Mouse (Mus musculus) adrenal gland, adult 2 months (tissue): ENCODE results near the gene Slc6a13. TPM values are rescaled to one million over a fixed set of nuclear protein-coding genes. Genes with fewer than 3 reads are reported as not detected.

Experiments used
- DNase-seq: peaks from one replicate; pipeline ENCODE4 v3.0.0; 2021
- polyA plus RNA-seq: library from polyadenylated mRNA; depleted of rRNA; stranded (reverse); fragments of >200 nt; gene quantifications from 2 replicates; pipeline ENCODE4 v1.2.3, GENCODE M21; 2012
- total RNA-seq, 2 experiments: library from RNA; stranded (reverse); gene quantifications; 2 replicates each; pipeline ENCODE4 v1.2.3; 2021

Slc6a13 gene
- total and polyA plus RNA-seq, 3 experiments: 1.1 to 2.5 (median 1.6) TPM

GRCm38 (mm10) chr6:121326486-121327069 is 26.6 kb downstream of the Slc6a13 start:
- DNase-seq: no peak

GRCm38 (mm10) chr6:121328417-121328884 is 28.4 kb downstream of the Slc6a13 start:
- no peak for DNase-seq

DNA sequence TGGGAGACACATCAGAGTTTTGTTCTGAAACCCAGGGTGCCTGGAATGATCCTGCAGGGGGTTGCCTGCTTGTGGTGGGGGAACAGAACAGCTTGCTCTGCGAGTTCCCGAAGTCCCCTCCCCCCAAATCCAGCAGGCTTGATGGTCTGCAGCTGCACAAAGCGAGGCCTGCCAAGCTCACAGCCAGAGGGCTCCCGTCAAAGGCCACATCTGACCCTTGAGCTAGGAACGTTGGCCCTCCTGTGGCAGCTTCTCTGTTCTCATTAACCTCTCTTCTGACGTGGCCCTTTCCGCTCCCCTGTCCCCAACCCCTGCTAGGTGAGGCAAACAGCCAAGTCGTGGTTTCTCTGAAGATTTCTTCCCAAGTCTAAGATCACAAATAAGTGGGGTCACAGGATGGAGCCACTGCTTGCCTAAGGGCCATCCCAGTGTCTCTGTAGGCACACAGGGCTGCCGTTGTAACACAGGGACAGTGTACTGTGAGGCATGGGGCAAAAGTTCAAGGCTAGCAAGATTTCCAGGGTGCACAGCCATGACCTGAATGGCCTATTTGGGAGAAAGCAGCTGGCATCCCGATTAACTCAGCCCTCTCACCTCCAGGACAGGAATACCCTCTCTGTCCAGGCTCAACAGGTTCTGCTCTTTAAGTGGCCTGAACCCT is 30.0 kb downstream of the Slc6a13 start:
- DNase-seq: no peak

- DNase-seq: no peak
Measured at GRCm38 (mm10) chr6:121335841-121336240, 35.8 kb downstream of the Slc6a13 start.

DNA sequence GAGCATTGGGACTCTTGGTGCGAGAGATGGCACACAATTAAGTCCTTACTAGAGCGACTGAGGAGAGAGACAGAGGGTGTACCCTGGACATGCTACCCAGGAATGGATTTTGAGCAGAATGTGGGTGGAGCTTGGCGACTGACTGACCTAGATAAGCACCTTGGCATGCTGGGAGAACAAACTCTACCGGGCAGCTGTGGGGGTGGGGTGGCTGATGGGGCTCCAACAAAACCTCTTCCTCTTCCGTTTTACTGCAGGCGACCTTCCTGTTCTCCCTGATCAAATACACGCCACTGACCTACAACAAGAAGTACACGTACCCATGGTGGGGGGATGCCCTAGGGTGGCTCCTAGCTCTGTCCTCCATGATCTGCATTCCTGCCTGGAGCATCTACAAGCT is 36.5 kb downstream of the Slc6a13 start:
- DNase-seq: no peak

DNA sequence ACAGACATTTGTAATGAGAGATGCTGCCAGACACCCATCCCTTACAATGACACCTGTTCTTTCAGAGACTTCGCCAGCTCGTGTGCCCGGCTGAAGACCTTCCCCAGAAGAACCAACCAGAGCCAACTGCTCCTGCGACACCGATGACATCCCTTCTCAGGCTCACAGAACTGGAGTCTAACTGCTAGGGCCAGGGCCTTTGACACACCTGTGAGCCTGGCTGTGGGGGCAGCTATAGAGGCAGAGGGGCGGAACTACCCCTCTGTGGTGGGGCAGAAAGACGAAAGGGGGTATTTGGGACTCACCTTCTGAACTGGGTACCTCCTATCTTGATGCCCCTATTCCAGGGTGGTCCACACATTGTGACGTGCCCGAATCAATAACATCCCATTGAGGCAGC is 37.2 kb downstream of the Slc6a13 start:
- no peak for DNase-seq

DNA sequence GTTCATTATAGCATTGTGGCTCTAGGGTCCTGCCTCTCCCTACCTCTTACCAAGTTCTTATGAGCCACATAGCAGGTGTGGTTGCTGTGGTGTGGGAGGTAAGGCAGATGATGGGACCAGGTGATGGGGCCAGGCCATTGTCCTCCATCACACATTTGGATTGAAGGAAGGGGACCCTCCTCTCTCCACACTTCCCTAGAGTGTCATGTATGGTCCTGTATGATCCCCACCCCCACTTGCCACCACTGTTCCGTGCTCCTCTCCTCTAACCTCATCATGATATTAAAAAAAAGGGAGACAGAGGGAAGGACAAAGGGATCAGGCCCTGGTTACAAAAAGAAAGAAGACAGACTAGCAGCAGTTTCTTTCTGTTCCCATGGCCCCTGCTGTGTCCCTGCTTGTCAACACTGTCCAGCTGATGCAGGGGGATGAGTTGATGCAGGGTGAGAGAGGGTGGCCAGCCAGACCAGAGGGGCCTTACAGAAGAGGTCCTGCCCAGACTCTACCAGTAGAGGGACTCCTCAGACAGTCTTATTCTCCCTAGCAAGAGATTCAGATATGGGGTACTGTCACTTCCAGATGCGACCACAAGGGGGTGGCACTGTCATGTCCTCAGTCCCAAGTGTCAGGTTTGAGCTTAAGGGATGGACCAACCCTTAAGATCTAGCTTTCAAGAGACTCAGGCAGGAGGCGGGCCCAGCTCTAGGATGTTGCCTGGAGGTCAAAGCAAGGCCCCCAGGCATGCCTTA is 37.9 kb downstream of the Slc6a13 start:
- DNase-seq: peak; percentile 83

DNA sequence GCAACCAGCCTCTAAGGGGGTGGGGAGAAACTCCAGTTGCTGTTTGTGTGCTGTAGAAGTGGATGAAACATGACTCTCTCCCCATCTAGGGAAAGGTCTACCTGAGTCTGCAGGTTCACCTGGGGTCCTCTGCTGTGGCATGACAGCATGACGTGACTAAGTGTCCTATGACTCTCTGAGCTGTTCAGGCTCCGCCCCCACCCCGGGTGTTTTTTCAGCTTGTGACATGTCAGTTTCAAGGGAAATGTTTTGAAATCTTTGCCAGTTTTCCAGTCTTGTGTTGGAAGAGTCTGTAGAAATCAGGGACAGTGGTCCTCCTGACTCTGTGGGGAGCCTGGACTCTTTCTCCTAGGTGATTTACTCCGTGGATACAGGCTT is 38.5 kb downstream of the Slc6a13 start:
- peak; percentile 26 for DNase-seq

DNA sequence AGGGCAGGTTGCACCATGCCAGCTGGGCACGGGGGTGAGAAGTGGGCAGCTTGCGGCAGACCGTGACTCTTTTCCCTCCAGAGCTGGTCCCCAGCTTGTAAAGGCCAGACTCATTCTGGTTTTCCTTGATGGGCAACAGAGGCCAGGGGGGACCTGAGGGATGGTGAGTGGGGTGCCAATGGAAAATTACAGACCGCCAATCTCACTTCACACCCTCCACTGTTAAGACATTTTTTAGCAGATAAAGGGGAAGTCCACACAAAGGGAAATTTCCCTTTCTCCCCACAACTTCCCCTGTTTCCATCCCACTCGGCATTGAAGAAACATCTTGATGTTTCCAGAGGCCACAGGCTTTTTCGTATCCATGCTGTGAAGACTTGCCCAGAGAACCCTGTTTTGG is 41.6 kb downstream of the Slc6a13 start:
- DNase-seq: no peak

DNA sequence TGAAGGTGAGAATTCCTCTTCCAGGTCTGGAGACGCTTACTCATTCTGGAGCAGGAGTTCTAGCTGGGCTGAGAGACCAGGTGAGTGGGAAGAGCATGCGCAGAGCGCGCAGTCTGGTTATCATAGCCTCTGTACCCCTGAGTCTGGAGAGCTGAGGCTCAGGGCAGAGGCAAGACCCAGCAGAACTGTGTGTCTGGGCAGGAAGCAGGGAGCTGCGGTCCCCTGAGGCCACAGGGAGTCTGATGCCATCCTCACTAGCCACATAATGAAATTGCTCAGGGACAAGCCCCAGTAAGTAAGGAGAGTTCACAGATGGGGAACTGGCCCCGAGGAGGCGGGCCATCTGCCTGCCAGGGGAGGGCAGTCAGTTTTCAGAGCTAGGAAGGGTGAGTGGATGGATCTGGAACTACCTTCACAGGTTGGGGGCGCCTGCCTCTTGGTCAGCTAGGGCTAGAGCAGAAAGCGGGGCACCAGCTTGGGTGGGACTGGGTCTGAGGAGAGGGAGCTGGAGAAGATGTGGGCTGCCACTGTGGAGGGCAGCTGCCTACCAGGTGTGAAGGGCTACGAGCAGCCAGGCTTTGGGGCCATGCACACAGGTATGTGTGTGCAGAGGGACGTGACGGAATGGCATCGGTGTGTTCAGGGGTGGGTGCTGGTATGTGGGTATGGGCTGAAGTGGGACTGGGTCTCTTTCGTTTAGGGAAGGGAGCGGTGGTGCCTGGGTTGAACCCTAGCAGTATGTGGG is 43.2 kb downstream of the Slc6a13 start, which contains the start of gene Slc6a12:
Gene Slc6a12, plus strand, starts transcription at position 51 of the 745 bp plus-strand sequence.
- DNase-seq: no peak

DNA sequence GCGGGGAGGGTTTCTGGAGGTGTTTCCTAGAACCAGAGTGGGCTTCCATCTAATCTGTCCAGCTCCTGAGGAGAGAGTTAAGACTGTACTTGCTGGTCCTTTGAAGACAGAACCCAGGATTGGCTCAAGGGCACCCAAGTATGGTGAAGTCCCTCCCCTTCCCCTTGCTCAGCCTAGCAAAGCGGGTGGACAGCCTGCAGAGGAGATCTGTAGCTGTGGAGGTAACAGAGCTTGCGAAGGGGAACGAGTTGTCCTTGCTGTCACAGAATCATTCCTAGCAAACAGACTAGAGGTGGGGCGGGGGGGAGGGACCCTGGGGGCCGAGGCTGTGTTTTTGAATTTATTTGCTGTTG is 43.7 kb downstream of the Slc6a13 start:
- no peak for DNase-seq

GRCm38 (mm10) chr6:121344329-121344728 is 44.3 kb downstream of the Slc6a13 start:
- no peak for DNase-seq

- DNase-seq: no peak
Measured at GRCm38 (mm10) chr6:121346428-121346827, 46.4 kb downstream of the Slc6a13 start.

- DNase-seq: peak; percentile 62
Measured at GRCm38 (mm10) chr6:121352276-121352675, 52.2 kb downstream of the Slc6a13 start.

DNA sequence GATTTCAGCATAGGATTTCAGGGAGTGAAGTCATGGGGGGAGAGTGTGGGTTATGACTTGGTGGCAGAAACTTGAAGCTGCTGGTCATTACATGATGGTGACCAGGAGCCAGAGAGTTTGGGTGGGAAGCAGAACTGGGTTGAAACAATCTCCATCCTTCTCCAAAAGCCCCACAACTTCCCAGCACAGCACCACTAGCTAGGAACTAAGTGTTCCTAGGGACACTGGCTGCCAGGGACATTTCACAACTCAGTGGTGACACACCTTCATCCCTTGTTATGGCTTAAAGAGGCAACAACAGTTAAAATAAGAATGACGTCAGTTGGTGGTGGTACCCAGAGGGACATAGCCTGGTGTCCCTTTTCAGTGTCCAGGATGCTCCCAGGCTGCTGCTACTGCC is 56.0 kb downstream of the Slc6a13 start:
- DNase-seq: no peak

DNA sequence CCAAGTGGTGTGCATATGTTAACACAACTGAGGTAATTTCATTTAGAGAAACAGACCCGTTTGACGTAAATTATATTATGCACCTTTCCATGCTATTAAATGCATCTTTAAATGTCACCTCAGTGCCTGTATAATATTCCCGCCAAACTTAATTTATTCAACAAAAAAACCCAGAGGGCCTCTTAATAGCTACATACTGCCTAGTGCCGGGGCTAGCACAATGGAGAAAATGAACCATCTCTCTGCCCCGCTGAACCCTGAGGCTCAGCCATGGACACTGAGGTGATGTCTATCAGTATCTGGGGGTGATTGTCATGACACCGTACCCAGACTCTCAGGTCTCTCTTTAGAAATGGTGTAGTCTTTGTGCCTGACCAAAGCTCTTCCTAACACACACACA is 57.2 kb downstream of the Slc6a13 start:
- no peak for DNase-seq

DNA sequence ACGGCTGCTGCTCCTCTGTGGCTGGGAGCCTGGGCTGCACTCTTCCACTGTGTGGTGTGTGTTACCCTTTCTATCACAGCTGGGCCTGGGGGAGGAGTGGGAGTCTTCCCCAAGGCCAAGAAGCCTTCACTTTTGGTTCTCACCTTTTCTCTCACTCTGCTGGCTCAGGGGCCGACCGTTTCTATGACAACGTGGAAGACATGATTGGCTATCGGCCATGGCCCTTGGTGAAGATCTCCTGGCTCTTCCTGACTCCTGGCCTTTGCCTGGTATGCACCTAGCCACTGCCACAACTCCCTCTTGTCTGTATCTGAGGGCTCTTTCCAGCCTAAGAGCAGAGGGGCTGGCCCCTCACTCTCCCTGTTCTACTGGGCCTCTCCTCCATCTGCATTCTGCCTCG is 63.0 kb downstream of the Slc6a13 start:
- no peak for DNase-seq

- no peak for DNase-seq
Measured at GRCm38 (mm10) chr6:121363956-121364355, 63.9 kb downstream of the Slc6a13 start.

GRCm38 (mm10) chr6:121366537-121366936 is 66.5 kb downstream of the Slc6a13 start:
- DNase-seq: peak; percentile 30

GRCm38 (mm10) chr6:121367099-121367498 is 67.1 kb downstream of the Slc6a13 start:
- DNase-seq: no peak

DNA sequence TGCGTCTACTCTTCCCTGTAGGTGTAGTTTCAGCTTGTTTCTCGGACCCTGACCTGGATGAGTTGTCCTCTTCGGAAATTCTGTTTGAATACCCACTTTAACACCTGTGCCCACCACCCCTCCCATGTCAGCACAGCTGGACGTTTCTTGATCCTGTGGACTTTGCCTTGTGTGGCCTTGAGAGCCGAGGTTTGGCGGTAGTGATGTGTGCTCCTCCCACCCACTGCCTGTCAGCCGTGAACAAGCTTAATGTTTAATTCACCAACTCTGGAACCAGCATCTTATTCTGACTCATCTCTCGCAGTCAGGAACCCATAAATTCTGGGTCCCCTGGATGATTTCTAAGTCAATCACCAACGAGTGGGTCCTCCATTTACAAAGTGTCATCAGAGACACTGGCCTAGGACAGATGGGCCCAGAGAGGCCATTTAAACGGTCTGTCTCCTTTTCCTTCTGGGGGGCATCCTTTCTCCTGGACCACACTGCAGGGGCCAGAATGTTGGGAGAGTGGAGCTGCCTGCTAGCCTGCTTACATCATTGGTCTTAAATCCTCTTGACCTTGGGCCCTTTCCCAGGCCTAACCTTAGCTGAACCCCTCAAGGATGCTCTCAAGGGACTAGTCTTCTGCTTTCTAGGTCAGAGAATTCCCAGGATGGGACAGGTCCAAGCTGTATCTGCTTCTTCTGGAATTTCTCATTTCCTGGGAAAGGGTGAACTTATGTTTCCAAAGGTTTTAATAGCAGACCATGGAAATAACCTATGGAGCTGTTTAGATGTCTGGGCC is 71.4 kb downstream of the Slc6a13 start:
- DNase-seq: peak; percentile 29

DNA sequence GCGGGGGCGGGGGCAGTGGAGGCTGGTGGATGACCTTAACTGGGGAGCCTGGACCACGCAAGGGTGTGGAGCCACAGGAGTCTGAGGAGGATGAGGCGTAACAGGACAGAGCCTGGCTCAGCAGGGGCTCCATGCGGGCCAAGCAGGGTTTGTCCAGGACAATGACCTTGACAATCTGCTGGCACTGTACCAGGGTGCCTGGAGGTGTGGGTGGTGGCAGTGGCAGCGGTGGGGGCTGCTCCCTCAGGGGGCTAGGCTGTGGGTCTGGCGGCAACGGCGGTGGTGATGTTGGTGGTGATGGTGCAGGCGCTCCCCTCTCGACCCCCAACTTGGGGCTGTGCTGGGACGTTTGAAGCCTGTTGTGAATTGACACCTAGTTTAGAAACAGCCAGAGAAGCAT is 76.1 kb downstream of the Slc6a13 start:
- peak; percentile 32 for DNase-seq
